Comparison of ENCODE assay signal across 18 mouse cellular contexts in the genomic region with DNA sequence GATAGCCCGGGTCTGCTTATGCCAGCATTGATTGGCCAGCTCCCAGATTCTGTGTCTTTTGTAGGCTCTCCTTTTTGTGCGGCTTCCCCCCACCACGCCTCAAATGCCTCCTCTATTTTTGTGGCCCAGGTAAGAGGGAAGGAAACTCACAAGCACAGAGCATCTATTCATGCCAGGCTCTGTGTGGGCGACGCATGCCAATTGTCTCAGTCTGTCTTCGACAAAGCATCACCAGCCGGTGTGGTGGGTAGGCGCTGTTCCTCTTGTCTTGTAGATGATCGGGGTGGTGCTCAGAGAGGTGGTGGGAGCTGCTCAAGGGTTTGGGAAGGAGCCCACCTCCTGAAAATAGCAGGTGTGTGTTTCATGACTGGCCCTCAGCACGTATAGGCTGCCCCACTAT.
A peak's percentile ranks its signal among the peaks of the same experiment; 100 is the strongest.
DNase-seq lines count a peak whose midpoint lies in the region; TF ChIP-seq lines count a peak whose summit lies in the region.
"Had no signal": no experiment of that assay in that cellular context is flagged by ENCODE, and none has a peak within 500 bp of the region (broad histone marks: within the 10 kb centered on the region; RNA-seq: fewer than 3 reads in every experiment).

No protein-coding gene starts in this region.

- H3K4me3 ChIP-seq in layer of hippocampus, adult 2 months: no peak overlapping the region
- H3K4me3 ChIP-seq: forebrain, embryonic 12.5 days; heart, embryonic 10.5 days; limb, embryonic 15.5 days; midbrain, embryonic 13.5 days; neural tube, embryonic 15.5 days had no signal

- H3K27ac ChIP-seq in layer of hippocampus, adult 2 months: no peak overlapping the region
- H3K27ac ChIP-seq: forebrain, embryonic 12.5 days; heart, embryonic 10.5 days; limb, embryonic 15.5 days; midbrain, embryonic 13.5 days; neural tube, embryonic 15.5 days had no signal

- TF ChIP-seq CTCF in layer of hippocampus, adult 2 months (conservative IDR thresholded peaks at IDR 0.05): no peak

- peak; percentile 42 for DNase-seq in layer of hippocampus, adult 2 months (ENCODE audit: low spot score in 2 of 2)
- no peak for DNase-seq in layer of hippocampus, adult 9-10 months (ENCODE audit: low spot score)
- peak; percentile 54 for DNase-seq in right cerebral cortex, adult 18-20 months
- DNase-seq in right cerebral cortex, postnatal 4 days: no peak
- DNase-seq in right cerebral cortex, postnatal 10 days (ENCODE audit: low spot score in 2 of 2): peak; percentile 69 to 72
- no peak for DNase-seq in embryo, embryonic 10.5 days (ENCODE audit: low spot score)
- no peak for DNase-seq in adrenal gland, postnatal 10 days
- DNase-seq: cerebellum, adult 9-10 months; kidney, adult 2 months; kidney, postnatal 10 days; liver, postnatal 0 days; lung, postnatal 10 days; thymus, adult 18-20 months had no signal

Comparison
In these comparisons a context has a peak if more than half of its experiments do, and no peak if none do; other contexts are left out.
1. DNase-seq: peak in layer of hippocampus, adult 2 months (2 of 2), right cerebral cortex, adult 18-20 months (single experiment) and right cerebral cortex, postnatal 10 days (2 of 2); none in layer of hippocampus, adult 9-10 months (single experiment), right cerebral cortex, postnatal 4 days (single experiment), embryo, embryonic 10.5 days (single experiment) and adrenal gland, postnatal 10 days (single experiment).